Mouse (Mus musculus): ENCODE data around the gene Hmgn1. TPM values are rescaled to one million over a fixed set of nuclear protein-coding genes. Genes with fewer than 3 reads are reported as not detected.
"Not testable (repeated sequence)": the region's sequence is repeated elsewhere in the genome, so short reads cannot be mapped to it uniquely, and the experiment has no call there.

Hmgn1 gene
- total RNA-seq, 2 experiments from 2014 or later = 118 to 131 TPM

GRCm38 (mm10) chr16:96120022-96120623, 7.4 kb downstream of the Hmgn1 start:
- no peak for DNase-seq

- no peak for DNase-seq
These were observed 12.8 kb downstream of the Hmgn1 start for GRCm38 (mm10) chr16:96114729-96115128.

GRCm38 (mm10) chr16:96112769-96113168, 14.8 kb downstream of the Hmgn1 start:
- no peak for DNase-seq

- no peak for DNase-seq
These were observed 16.7 kb downstream of the Hmgn1 start for GRCm38 (mm10) chr16:96110655-96111345.

- no peak for DNase-seq
These were observed 17.9 kb downstream of the Hmgn1 start for GRCm38 (mm10) chr16:96109673-96110072.

GRCm38 (mm10) chr16:96103036-96103435, 24.5 kb downstream of the Hmgn1 start:
- peak; percentile 38 for DNase-seq

- DNase-seq = not testable (repeated sequence)
These were observed 29.7 kb downstream of the Hmgn1 start for GRCm38 (mm10) chr16:96097811-96098210.

- DNase-seq = no peak
These were observed 31.6 kb downstream of the Hmgn1 start for GRCm38 (mm10) chr16:96095966-96096365.

GRCm38 (mm10) chr16:96091515-96092504, 35.7 kb downstream of the Hmgn1 start:
- DNase-seq = peak; percentile 46

GRCm38 (mm10) chr16:96088120-96088519, 39.4 kb downstream of the Hmgn1 start:
- DNase-seq = no peak

GRCm38 (mm10) chr16:96087436-96087835, 40.1 kb downstream of the Hmgn1 start:
- DNase-seq = no peak

- no peak for DNase-seq
These were observed 40.5 kb downstream of the Hmgn1 start for GRCm38 (mm10) chr16:96087001-96087400.

- DNase-seq = no peak
These were observed 41.9 kb downstream of the Hmgn1 start for GRCm38 (mm10) chr16:96085597-96085996.

- peak; percentile 64 for DNase-seq
These were observed 44.3 kb downstream of the Hmgn1 start for GRCm38 (mm10) chr16:96083179-96083646.

GRCm38 (mm10) chr16:96082301-96083178, 45.0 kb downstream of the Hmgn1 start, which contains the start of gene Brwd1:
Brwd1 (minus strand) TSS chr16:96082526.
- peak; percentile 93 for DNase-seq

GRCm38 (mm10) chr16:96081742-96082241, 45.7 kb downstream of the Hmgn1 start:
- peak; percentile 74 for DNase-seq

- peak; percentile 94 for DNase-seq
These were observed 46.2 kb downstream of the Hmgn1 start for GRCm38 (mm10) chr16:96081331-96081730.

- DNase-seq = no peak
These were observed 47.0 kb downstream of the Hmgn1 start for GRCm38 (mm10) chr16:96080524-96080923.
